Mouse (Mus musculus) A20 (cell line): Measurements from ENCODE around the gene Phb2.

Experiments used
- DNase-seq: peaks from one replicate; pipeline ENCODE4 v3.0.0-alpha.2; 2011; ENCODE audit warnings: low read depth, low spot score

Phb2 gene

GRCm38 (mm10) chr6:124746296-124746605 is 34.1 kb downstream of the Phb2 start:
- DNase-seq, result no peak

- no peak for DNase-seq
These were observed 34.8 kb downstream of the Phb2 start for GRCm38 (mm10) chr6:124746654-124747632.

DNA sequence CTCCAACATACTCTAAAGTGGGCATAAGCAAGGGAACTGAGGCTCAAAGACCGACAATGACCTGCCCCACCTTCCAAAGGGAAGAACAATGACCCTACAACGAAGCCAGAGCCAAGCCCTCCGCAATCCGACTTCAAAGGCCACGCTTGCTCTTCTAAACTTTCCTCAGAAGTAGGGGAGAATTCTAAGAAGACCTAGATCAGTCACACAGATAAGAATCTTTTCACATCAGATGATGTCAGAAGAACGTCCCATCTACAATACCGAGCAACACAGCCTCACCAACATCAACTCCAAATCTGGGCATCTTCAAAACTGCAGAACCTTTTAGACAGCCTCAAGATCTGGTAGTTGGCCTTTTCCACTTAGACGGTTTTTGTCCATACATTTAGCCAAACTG is 38.3 kb downstream of the Phb2 start:
- DNase-seq, result no peak

GRCm38 (mm10) chr6:124753861-124754260 is 41.7 kb downstream of the Phb2 start:
- no peak for DNase-seq

GRCm38 (mm10) chr6:124755306-124755705 is 43.2 kb downstream of the Phb2 start:
- no peak for DNase-seq

GRCm38 (mm10) chr6:124755831-124756595 is 43.9 kb downstream of the Phb2 start, which contains the start of the genes Gm45234 and Atn1:
Gene Gm45234, minus strand, starts transcription at chr6:124756021.
Gene Atn1, minus strand, starts transcription at chr6:124756524.
- DNase-seq, result peak; percentile 64

GRCm38 (mm10) chr6:124756652-124757350 is 44.7 kb downstream of the Phb2 start:
- peak; percentile 77 for DNase-seq

- peak; percentile 48 for DNase-seq
These were observed 45.3 kb downstream of the Phb2 start for GRCm38 (mm10) chr6:124757351-124757880.

- DNase-seq, result peak; percentile 38
These were observed 46.0 kb downstream of the Phb2 start for GRCm38 (mm10) chr6:124757909-124758848.

GRCm38 (mm10) chr6:124758849-124759232 is 46.7 kb downstream of the Phb2 start:
- DNase-seq, result no peak

- peak; percentile 90 for DNase-seq
These were observed 47.1 kb downstream of the Phb2 start for GRCm38 (mm10) chr6:124759259-124759658.

- no peak for DNase-seq
These were observed 53.8 kb downstream of the Phb2 start for GRCm38 (mm10) chr6:124765951-124766350.
